Comparison of ENCODE assay signal across 25 mouse cellular contexts in genomic region chr2:160214032-160214812, GRCm38 (mm10).
DNase-seq lines count a peak whose midpoint lies in the region; ATAC-seq and TF ChIP-seq lines count a peak whose summit lies in the region.
"Had no signal": no experiment of that assay in that cellular context is flagged by ENCODE, and none has a peak within 500 bp of the region (broad histone marks: within the 10 kb centered on the region; RNA-seq: fewer than 3 reads in every experiment).

No protein-coding gene starts in this region.

- H3K4me1 ChIP-seq in kidney, postnatal 0 days (replicated peaks; ENCODE audit: insufficient read depth, low read length), result no peaks in the 10 kb centered on the region
- H3K4me1 ChIP-seq in kidney, embryonic 14.5 days (ENCODE audit: control insufficient read depth, insufficient read depth, low read length), result no peaks in the 10 kb centered on the region
- H3K4me1 ChIP-seq in lung, postnatal 0 days (ENCODE audit: insufficient read depth, low read depth, low read length), result no peaks in the 10 kb centered on the region
- H3K4me1 ChIP-seq in bone marrow macrophage, adult 2 months (ENCODE audit: control insufficient read depth, insufficient read depth, low read length), result peaks cover 51% of the 10 kb centered on the region
- peaks cover 10% of the 10 kb centered on the region for H3K4me1 ChIP-seq in limb, embryonic 10.5 days
- H3K4me1 ChIP-seq: embryonic facial prominence, embryonic 15.5 days; heart, embryonic 12.5 days; liver, embryonic 13.5 days; megakaryocyte, embryonic 14.5 days; neural tube, embryonic 15.5 days; stomach, embryonic 15.5 days had no signal

- no peak overlapping the region for H3K4me3 ChIP-seq in kidney, postnatal 0 days (replicated peaks; ENCODE audit: low read depth, low read length)
- no peak overlapping the region for H3K4me3 ChIP-seq in kidney, embryonic 14.5 days (ENCODE audit: low read length)
- no peak overlapping the region for H3K4me3 ChIP-seq in lung, postnatal 0 days (ENCODE audit: low read depth, low read length)
- H3K4me3 ChIP-seq in bone marrow macrophage, adult 2 months (ENCODE audit: insufficient read depth, low read length), result no peak overlapping the region
- no peak overlapping the region for H3K4me3 ChIP-seq in limb, embryonic 10.5 days
- H3K4me3 ChIP-seq: embryonic facial prominence, embryonic 15.5 days; heart, embryonic 12.5 days; kidney, embryonic 15.5 days; liver, embryonic 13.5 days; neural tube, embryonic 15.5 days; stomach, embryonic 15.5 days had no signal

- no peak for TF ChIP-seq CTCF in kidney, postnatal 0 days (IDR thresholded peaks at IDR 0.05; ENCODE audit: low read depth)
- no peak for TF ChIP-seq CTCF in lung, postnatal 0 days (IDR thresholded peaks at IDR 0.05)
- TF ChIP-seq CTCF in bone marrow macrophage, adult 2 months (IDR thresholded peaks at IDR 0.05; ENCODE audit: low read depth, low read length), result no peak

- peak; percentile 54 for DNase-seq in kidney, postnatal 0 days (ENCODE audit: low spot score)
- peak; percentile 21 for DNase-seq in lung, postnatal 0 days (ENCODE audit: low spot score)
- no peak for DNase-seq in lung, postnatal 14 days
- DNase-seq in monocyte, adult 2 months (ENCODE audit: low read depth in 1 of 2, low spot score in 2 of 2), result peak; percentile 65 to 72
- DNase-seq in limb, embryonic 10.5 days (ENCODE audit: low spot score), result no peak
- DNase-seq in right cerebral cortex, postnatal 10 days (ENCODE audit: low spot score in 2 of 2), result no peak
- DNase-seq: adrenal gland, adult 8-10 months; cerebellum, adult 11-12 months; cerebellum, postnatal 25 days; gastrocnemius, postnatal 25 days; liver, embryonic 13.5 days; midbrain, embryonic 14.5 days; right cerebral cortex, postnatal 14 days; thymus, postnatal 14 days had no signal

- no peak for TF ChIP-seq EP300 in lung, postnatal 0 days (IDR thresholded peaks at IDR 0.05)

- no peaks in the 10 kb centered on the region for H3K36me3 ChIP-seq in kidney, postnatal 0 days (ENCODE audit: insufficient read depth, low read length)
- H3K36me3 ChIP-seq in kidney, embryonic 14.5 days (ENCODE audit: control insufficient read depth, insufficient read depth, low read length), result no peaks in the 10 kb centered on the region
- no peaks in the 10 kb centered on the region for H3K36me3 ChIP-seq in lung, postnatal 0 days (ENCODE audit: insufficient read depth, low read length)
- no peaks in the 10 kb centered on the region for H3K36me3 ChIP-seq in limb, embryonic 10.5 days
- H3K36me3 ChIP-seq: embryonic facial prominence, embryonic 15.5 days; heart, embryonic 12.5 days; kidney, embryonic 15.5 days; liver, embryonic 13.5 days; neural tube, embryonic 15.5 days; stomach, embryonic 15.5 days had no signal

- no peaks in the 10 kb centered on the region for H3K27me3 ChIP-seq in kidney, postnatal 0 days (ENCODE audit: insufficient read depth, low read length)
- no peaks in the 10 kb centered on the region for H3K27me3 ChIP-seq in kidney, embryonic 14.5 days (ENCODE audit: control insufficient read depth, insufficient read depth, low read length)
- no peaks in the 10 kb centered on the region for H3K27me3 ChIP-seq in lung, postnatal 0 days (replicated peaks; ENCODE audit: insufficient read depth, low read length)
- peaks cover 8% of the 10 kb centered on the region; the same call in 1 of the 2 replicates for H3K27me3 ChIP-seq in limb, embryonic 10.5 days (ENCODE audit: low read depth, poor library complexity, severe bottlenecking)
- H3K27me3 ChIP-seq: embryonic facial prominence, embryonic 15.5 days; heart, embryonic 12.5 days; kidney, embryonic 15.5 days; liver, embryonic 13.5 days; megakaryocyte, embryonic 14.5 days; neural tube, embryonic 15.5 days; stomach, embryonic 15.5 days had no signal

- no peak overlapping the region for H3K4me2 ChIP-seq in kidney, postnatal 0 days (ENCODE audit: low read length)
- H3K4me2 ChIP-seq in kidney, embryonic 14.5 days (replicated peaks; ENCODE audit: low read depth, low read length), result no peak overlapping the region
- no peak overlapping the region for H3K4me2 ChIP-seq in lung, postnatal 0 days (replicated peaks; ENCODE audit: low read depth, low read length)
- H3K4me2 ChIP-seq: embryonic facial prominence, embryonic 15.5 days; heart, embryonic 12.5 days; kidney, embryonic 15.5 days; liver, embryonic 13.5 days; neural tube, embryonic 15.5 days; stomach, embryonic 15.5 days had no signal

- TF ChIP-seq POLR2A in bone marrow macrophage, adult 2 months (IDR thresholded peaks at IDR 0.05; ENCODE audit: borderline replicate concordance, low read depth, low read length), result no peak

- 68% methylated on average over 10 of the region's 10 CpGs for WGBS in kidney, postnatal 0 days
- WGBS in kidney, embryonic 14.5 days, result 78% methylated on average over 10 of the region's 10 CpGs
- WGBS in lung, postnatal 0 days, result 70% methylated on average over 10 of the region's 10 CpGs
- WGBS in limb, embryonic 10.5 days, result 89% methylated on average over 10 of the region's 10 CpGs

- no peak overlapping the region for H3K9ac ChIP-seq in kidney, postnatal 0 days (ENCODE audit: low read depth, low read length)
- no peak overlapping the region for H3K9ac ChIP-seq in kidney, embryonic 14.5 days (ENCODE audit: low read depth, low read length)
- no peak overlapping the region for H3K9ac ChIP-seq in lung, postnatal 0 days (replicated peaks; ENCODE audit: low read depth)
- H3K9ac ChIP-seq: embryonic facial prominence, embryonic 15.5 days; heart, embryonic 12.5 days; kidney, embryonic 15.5 days; liver, embryonic 13.5 days; neural tube, embryonic 15.5 days; stomach, embryonic 15.5 days had no signal

- 0 out of 2 replicates have a peak, but pooled peaks have one; percentile 25 for ATAC-seq in kidney, postnatal 0 days (replicated peaks; ENCODE audit: low FRiP score, low read depth)
- no peak for ATAC-seq in kidney, embryonic 14.5 days (ENCODE audit: low FRiP score, low TSS enrichment)
- ATAC-seq in lung, postnatal 0 days, result no peak
- ATAC-seq: forebrain, embryonic 16.5 days; hindbrain, embryonic 16.5 days; intestine, embryonic 16.5 days had no signal

- no peak overlapping the region for H3K27ac ChIP-seq in kidney, postnatal 0 days
- no peak overlapping the region for H3K27ac ChIP-seq in kidney, embryonic 14.5 days (ENCODE audit: low read depth, low read length)
- no peak overlapping the region for H3K27ac ChIP-seq in lung, postnatal 0 days (ENCODE audit: low read length)
- peak overlapping the region; percentile 91 for H3K27ac ChIP-seq in bone marrow macrophage, adult 2 months (ENCODE audit: insufficient read depth, low read depth, low read length)
- H3K27ac ChIP-seq in limb, embryonic 10.5 days, result no peak overlapping the region
- H3K27ac ChIP-seq: embryonic facial prominence, embryonic 15.5 days; kidney, embryonic 15.5 days; liver, embryonic 13.5 days; neural tube, embryonic 15.5 days; stomach, embryonic 15.5 days had no signal

- no peaks in the 10 kb centered on the region for H3K9me3 ChIP-seq in kidney, postnatal 0 days (replicated peaks; ENCODE audit: low read length)
- no peaks in the 10 kb centered on the region for H3K9me3 ChIP-seq in kidney, embryonic 14.5 days (ENCODE audit: control insufficient read depth, low read length)
- no peaks in the 10 kb centered on the region for H3K9me3 ChIP-seq in lung, postnatal 0 days (ENCODE audit: low read length)
- H3K9me3 ChIP-seq in limb, embryonic 10.5 days (replicated peaks), result no peaks in the 10 kb centered on the region
- H3K9me3 ChIP-seq: embryonic facial prominence, embryonic 15.5 days; heart, embryonic 12.5 days; kidney, embryonic 15.5 days; liver, embryonic 13.5 days; neural tube, embryonic 15.5 days; stomach, embryonic 15.5 days had no signal

Comparison
In these comparisons a context has a peak if more than half of its experiments do, and no peak if none do; other contexts are left out.
1. DNase-seq: peak in kidney, postnatal 0 days (single experiment), lung, postnatal 0 days (single experiment) and monocyte, adult 2 months (2 of 2); none in lung, postnatal 14 days (single experiment), limb, embryonic 10.5 days (single experiment) and right cerebral cortex, postnatal 10 days (0 of 2).